Mouse (Mus musculus): ENCODE measurements around the gene Fmnl1.

GRCm38 (mm10) chr11:103184891-103185290 is 14.0 kb downstream of the Fmnl1 start:
- TF ChIP-seq CTCF (IDR thresholded peaks at IDR 0.05; ENCODE audit: low read depth, low read length) (peak; percentile 26; the same call in 1 of the 2 replicates), POLR2A (IDR thresholded peaks at IDR 0.05; ENCODE audit: extremely low read depth, insufficient read depth, low read length) (no peak)

All from liver, adult 2 months (tissue).